Mouse (Mus musculus): ENCODE results near the gene Olfr572. TPM values are rescaled to one million over a fixed set of nuclear protein-coding genes. Genes with fewer than 3 reads are reported as not detected.

The Olfr572 gene
- not detected for polyA plus RNA-seq (2014; fragmentation: Illumina TruSeq; extraction: RNeasy Lipid Tissue Mini Kit (QIAGEN cat#74804))

GRCm38 (mm10) chr7:102924109-102924508, at the start of gene Olfr572:
TSS of gene Olfr572 (plus strand) at chr7:102924409.

GRCm38 (mm10) chr7:102876822-102877221, 47.4 kb upstream of the Olfr572 start, which contains the start of gene Olfr568:
TSS of gene Olfr568 (plus strand) at chr7:102877122.

GRCm38 (mm10) chr7:102890782-102891181, 33.4 kb upstream of the Olfr572 start, which contains the start of gene Olfr569:
TSS of gene Olfr569 (minus strand) at chr7:102890882.

GRCm38 (mm10) chr7:102917032-102917875, 7.0 kb upstream of the Olfr572 start, which contains the start of gene Olfr571:
TSS of gene Olfr571 (minus strand) at chr7:102917536.

GRCm38 (mm10) chr7:102942475-102942874, 18.3 kb downstream of the Olfr572 start, which contains the start of gene Olfr573-ps1:
TSS of gene Olfr573-ps1 (minus strand) at chr7:102942575.

GRCm38 (mm10) chr7:102948167-102948566, 24.0 kb downstream of the Olfr572 start, which contains the start of gene Olfr574:
TSS of gene Olfr574 (plus strand) at chr7:102948467.

GRCm38 (mm10) chr7:102958593-102958992, 34.4 kb downstream of the Olfr572 start, which contains the start of gene Olfr575:
TSS of gene Olfr575 (minus strand) at chr7:102958775.

GRCm38 (mm10) chr7:102962360-102962759, 38.2 kb downstream of the Olfr572 start, which contains the start of gene Olfr576:
TSS of gene Olfr576 (plus strand) at chr7:102962660.

GRCm38 (mm10) chr7:102975843-102976242, 51.6 kb downstream of the Olfr572 start, which contains the start of gene Olfr577:
TSS of gene Olfr577 (minus strand) at chr7:102975943.

Other genes starting within 250 kb of the Olfr572 start
- gene Trim68, start 237.1 kb upstream of the Olfr572 start, polyA plus RNA-seq (2014; fragmentation: Illumina TruSeq; extraction: RNeasy Lipid Tissue Mini Kit (QIAGEN cat#74804)), result 6.5 TPM
- not detected for gene Olfr557, start 228.5 kb upstream of the Olfr572 start, polyA plus RNA-seq (2014; fragmentation: Illumina TruSeq; extraction: RNeasy Lipid Tissue Mini Kit (QIAGEN cat#74804))
- 10.3 TPM for gene Olfr558, start 222.2 kb upstream of the Olfr572 start, polyA plus RNA-seq (2014; fragmentation: Illumina TruSeq; extraction: RNeasy Lipid Tissue Mini Kit (QIAGEN cat#74804))
- gene Olfr33, start 205.3 kb upstream of the Olfr572 start, polyA plus RNA-seq (2014; fragmentation: Illumina TruSeq; extraction: RNeasy Lipid Tissue Mini Kit (QIAGEN cat#74804)), result not detected
- gene Olfr559, start 196.9 kb upstream of the Olfr572 start, polyA plus RNA-seq (2014; fragmentation: Illumina TruSeq; extraction: RNeasy Lipid Tissue Mini Kit (QIAGEN cat#74804)), result not detected
- not detected for gene Olfr560, start 165.0 kb upstream of the Olfr572 start, polyA plus RNA-seq (2014; fragmentation: Illumina TruSeq; extraction: RNeasy Lipid Tissue Mini Kit (QIAGEN cat#74804))
- 0.43 TPM for gene Olfr78, start 164.9 kb upstream of the Olfr572 start, polyA plus RNA-seq (2014; fragmentation: Illumina TruSeq; extraction: RNeasy Lipid Tissue Mini Kit (QIAGEN cat#74804))
- gene Olfr561, start 153.2 kb upstream of the Olfr572 start, polyA plus RNA-seq (2014; fragmentation: Illumina TruSeq; extraction: RNeasy Lipid Tissue Mini Kit (QIAGEN cat#74804)), result not detected
- gene Olfr564, start 120.9 kb upstream of the Olfr572 start, polyA plus RNA-seq (2014; fragmentation: Illumina TruSeq; extraction: RNeasy Lipid Tissue Mini Kit (QIAGEN cat#74804)), result not detected
- gene Olfr566, start 65.6 kb upstream of the Olfr572 start, polyA plus RNA-seq (2014; fragmentation: Illumina TruSeq; extraction: RNeasy Lipid Tissue Mini Kit (QIAGEN cat#74804)), result not detected
- not detected for gene Olfr568, start 47.3 kb upstream of the Olfr572 start, polyA plus RNA-seq (2014; fragmentation: Illumina TruSeq; extraction: RNeasy Lipid Tissue Mini Kit (QIAGEN cat#74804))
- gene Olfr569, start 33.5 kb upstream of the Olfr572 start, polyA plus RNA-seq (2014; fragmentation: Illumina TruSeq; extraction: RNeasy Lipid Tissue Mini Kit (QIAGEN cat#74804)), result not detected
- gene Olfr570, start 29.8 kb upstream of the Olfr572 start, polyA plus RNA-seq (2014; fragmentation: Illumina TruSeq; extraction: RNeasy Lipid Tissue Mini Kit (QIAGEN cat#74804)), result not detected
- not detected for gene Olfr571, start 6.9 kb upstream of the Olfr572 start, polyA plus RNA-seq (2014; fragmentation: Illumina TruSeq; extraction: RNeasy Lipid Tissue Mini Kit (QIAGEN cat#74804))
- not detected for gene Olfr573-ps1, start 18.2 kb downstream of the Olfr572 start, polyA plus RNA-seq (2014; fragmentation: Illumina TruSeq; extraction: RNeasy Lipid Tissue Mini Kit (QIAGEN cat#74804))
- gene Olfr574, start 24.1 kb downstream of the Olfr572 start, polyA plus RNA-seq (2014; fragmentation: Illumina TruSeq; extraction: RNeasy Lipid Tissue Mini Kit (QIAGEN cat#74804)), result not detected
- gene Olfr575, start 34.4 kb downstream of the Olfr572 start, polyA plus RNA-seq (2014; fragmentation: Illumina TruSeq; extraction: RNeasy Lipid Tissue Mini Kit (QIAGEN cat#74804)), result not detected
- not detected for gene Olfr576, start 38.3 kb downstream of the Olfr572 start, polyA plus RNA-seq (2014; fragmentation: Illumina TruSeq; extraction: RNeasy Lipid Tissue Mini Kit (QIAGEN cat#74804))
- not detected for gene Olfr577, start 51.5 kb downstream of the Olfr572 start, polyA plus RNA-seq (2014; fragmentation: Illumina TruSeq; extraction: RNeasy Lipid Tissue Mini Kit (QIAGEN cat#74804))
- gene Olfr578, start 64.9 kb downstream of the Olfr572 start, polyA plus RNA-seq (2014; fragmentation: Illumina TruSeq; extraction: RNeasy Lipid Tissue Mini Kit (QIAGEN cat#74804)), result not detected
- gene Olfr582, start 113.6 kb downstream of the Olfr572 start, polyA plus RNA-seq (2014; fragmentation: Illumina TruSeq; extraction: RNeasy Lipid Tissue Mini Kit (QIAGEN cat#74804)), result not detected
- not detected for gene Olfr583, start 126.9 kb downstream of the Olfr572 start, polyA plus RNA-seq (2014; fragmentation: Illumina TruSeq; extraction: RNeasy Lipid Tissue Mini Kit (QIAGEN cat#74804))
- gene Olfr584, start 157.5 kb downstream of the Olfr572 start, polyA plus RNA-seq (2014; fragmentation: Illumina TruSeq; extraction: RNeasy Lipid Tissue Mini Kit (QIAGEN cat#74804)), result not detected
- gene Olfr585, start 173.3 kb downstream of the Olfr572 start, polyA plus RNA-seq (2014; fragmentation: Illumina TruSeq; extraction: RNeasy Lipid Tissue Mini Kit (QIAGEN cat#74804)), result not detected
- gene Olfr586, start 201.2 kb downstream of the Olfr572 start, polyA plus RNA-seq (2014; fragmentation: Illumina TruSeq; extraction: RNeasy Lipid Tissue Mini Kit (QIAGEN cat#74804)), result not detected
- not detected for gene Olfr588-ps1, start 216.5 kb downstream of the Olfr572 start, polyA plus RNA-seq (2014; fragmentation: Illumina TruSeq; extraction: RNeasy Lipid Tissue Mini Kit (QIAGEN cat#74804))
- not detected for gene Olfr589, start 231.9 kb downstream of the Olfr572 start, polyA plus RNA-seq (2014; fragmentation: Illumina TruSeq; extraction: RNeasy Lipid Tissue Mini Kit (QIAGEN cat#74804))